Mouse (Mus musculus): Measurements from ENCODE around the gene Nkx2-3.

Nkx2-3 gene

DNA sequence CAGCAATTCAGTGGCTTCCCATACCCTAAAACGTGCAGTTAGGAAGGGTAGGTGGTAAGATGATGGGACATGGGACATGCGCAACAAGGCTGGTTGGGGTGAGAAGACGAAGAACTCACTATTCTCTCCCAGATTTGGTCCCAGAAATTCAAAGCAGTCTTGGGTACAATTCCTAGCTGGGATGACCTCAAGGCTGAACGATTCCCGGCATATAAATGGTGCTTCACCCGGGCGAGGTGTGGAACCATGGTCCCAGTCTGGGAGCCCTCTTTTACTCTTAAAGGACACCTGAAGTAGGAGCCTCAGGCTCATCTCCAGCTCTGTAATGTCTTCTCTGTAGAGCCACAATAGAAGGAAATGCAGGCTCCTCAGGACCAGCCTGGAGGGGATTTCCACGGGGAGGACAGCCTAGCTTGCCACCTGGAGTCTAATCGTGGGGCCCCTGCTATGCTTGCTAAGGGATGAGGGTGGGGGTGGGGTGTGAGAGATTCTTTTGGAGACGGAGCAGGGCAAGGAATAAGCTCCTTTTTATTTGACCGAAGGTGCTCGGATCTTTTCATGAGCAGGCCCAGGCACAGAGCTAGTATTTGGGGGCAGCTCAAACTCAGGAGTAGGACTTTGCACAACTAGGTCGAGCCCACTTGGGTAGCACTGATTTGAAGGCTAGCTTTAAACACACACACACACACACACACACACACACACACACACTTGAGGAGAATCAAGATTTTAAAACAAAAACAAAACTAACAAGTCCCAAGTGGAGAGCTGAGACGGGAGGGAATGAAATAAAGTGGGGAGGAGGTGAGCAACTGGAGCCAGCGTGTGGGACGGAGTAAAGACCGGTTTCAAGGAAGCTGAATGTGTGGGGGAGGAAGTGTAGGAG is 6.2 kb upstream of the Nkx2-3 start:
- no peak for DNase-seq

DNA sequence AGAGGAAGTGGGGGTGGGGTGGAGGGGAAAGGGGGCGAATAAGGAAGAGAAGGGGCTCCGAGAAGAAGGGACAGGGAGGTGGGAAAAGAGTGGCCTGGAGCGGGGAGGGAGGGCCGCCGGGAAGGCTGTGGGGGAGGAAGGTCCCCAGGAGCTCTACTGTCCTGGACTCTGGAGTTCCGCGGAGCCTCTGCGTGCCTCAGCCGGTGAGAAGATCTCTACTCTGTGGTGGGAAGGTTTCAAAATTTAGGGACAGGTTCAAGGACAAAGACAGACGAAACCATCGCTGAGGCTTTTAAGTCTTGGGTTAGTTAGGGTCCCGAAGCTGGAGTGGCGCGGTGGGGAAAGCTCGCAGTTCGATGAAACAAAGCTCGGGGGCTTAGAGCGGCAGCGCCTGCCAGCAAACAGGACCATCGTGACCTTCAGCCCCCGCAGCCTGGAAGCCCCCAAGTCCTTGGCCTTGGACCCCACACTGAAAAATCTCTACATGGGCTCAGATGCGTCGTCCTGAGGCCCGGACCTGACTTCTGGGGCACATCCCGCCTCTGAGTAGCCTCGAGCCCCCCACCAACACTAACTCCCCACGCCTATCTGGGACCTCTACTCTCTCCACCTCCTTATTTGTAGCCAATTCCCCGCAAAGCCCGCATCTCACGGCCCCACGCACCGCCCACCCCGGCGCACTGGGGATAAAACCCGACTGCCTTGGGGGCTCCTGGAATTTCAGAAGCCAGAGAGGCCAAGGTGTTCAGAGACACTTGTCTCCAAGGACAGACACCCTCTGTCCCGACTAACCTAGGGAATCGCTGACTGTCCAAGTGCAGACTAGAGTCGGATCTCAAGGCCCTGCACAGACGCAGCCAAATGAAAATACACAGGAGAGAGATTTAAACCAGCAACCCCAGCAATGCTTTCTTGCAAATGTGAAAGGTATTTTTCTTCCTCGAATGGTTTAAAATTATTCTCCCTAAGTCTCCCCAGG is 5.3 kb upstream of the Nkx2-3 start:
- no peak for DNase-seq

DNA sequence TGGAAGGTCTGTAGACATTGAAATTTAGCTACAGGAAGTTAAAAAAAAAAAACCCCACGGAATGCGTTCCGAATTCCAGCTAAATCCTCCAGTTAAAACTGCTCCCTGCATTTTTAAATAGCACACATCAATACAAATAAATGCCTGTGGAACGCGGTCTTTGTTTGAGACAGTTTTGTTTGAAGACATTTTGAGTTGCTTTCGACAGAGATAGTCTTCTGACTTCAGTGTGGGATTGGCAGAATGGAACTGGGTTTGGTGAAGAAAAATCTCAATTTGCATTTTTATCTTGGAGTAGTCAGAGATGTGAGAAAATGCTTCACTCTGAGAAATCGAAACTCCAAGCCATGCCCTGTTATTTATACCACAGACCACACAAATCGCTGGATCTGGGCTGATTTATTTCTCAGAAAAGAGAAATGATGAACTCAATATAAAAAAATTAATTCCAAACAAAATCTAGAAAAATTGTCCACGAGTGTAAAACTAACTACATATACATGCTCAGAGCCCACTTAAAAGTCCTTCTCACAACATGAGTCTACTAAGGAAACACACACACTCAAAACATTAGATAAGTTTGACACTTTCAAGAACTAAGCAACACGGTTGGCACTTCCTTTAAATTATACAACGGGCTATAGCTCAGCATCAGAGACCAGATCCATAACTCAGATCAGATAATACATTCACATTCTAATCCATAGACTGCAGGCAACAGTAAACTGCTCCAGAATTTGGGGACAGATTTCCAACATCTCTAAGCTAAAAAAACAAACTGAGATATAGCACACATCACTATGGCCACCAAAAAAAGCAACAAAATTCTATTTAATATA is 4.1 kb upstream of the Nkx2-3 start:
- DNase-seq = no peak

DNA sequence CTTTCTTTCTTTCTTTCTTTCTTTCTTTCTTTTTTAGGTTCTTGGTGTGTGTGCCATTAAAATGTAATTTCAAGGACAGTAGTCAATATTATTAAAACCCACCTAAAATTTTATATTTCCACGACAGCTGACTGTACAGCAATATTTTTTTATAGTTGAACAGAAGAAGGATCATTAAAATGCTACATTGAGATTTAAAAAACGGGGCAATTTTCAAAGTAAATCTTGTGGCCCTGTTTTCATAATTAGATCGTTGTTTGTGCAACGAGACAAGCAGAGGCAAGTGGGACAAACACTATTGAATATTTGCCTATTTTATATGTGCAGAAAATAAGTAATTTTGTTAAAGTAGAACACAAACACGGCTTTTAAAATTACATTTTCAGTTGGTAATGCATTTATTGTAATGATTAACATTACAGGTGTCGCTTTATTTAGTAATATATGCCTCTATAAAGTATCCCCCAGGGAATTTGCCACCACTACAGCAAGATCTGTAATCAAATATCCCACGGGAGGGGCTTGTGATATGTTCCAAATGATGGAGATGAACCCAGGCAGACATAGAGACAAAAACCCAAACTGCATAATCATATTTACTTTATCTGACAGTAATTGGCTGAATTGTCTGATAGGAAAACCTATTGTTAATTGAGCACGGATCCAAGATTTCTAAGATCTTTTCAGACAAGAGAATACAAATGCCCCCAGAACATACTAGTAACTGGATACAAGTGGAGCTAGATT is 3.2 kb upstream of the Nkx2-3 start:
- DNase-seq = no peak

DNA sequence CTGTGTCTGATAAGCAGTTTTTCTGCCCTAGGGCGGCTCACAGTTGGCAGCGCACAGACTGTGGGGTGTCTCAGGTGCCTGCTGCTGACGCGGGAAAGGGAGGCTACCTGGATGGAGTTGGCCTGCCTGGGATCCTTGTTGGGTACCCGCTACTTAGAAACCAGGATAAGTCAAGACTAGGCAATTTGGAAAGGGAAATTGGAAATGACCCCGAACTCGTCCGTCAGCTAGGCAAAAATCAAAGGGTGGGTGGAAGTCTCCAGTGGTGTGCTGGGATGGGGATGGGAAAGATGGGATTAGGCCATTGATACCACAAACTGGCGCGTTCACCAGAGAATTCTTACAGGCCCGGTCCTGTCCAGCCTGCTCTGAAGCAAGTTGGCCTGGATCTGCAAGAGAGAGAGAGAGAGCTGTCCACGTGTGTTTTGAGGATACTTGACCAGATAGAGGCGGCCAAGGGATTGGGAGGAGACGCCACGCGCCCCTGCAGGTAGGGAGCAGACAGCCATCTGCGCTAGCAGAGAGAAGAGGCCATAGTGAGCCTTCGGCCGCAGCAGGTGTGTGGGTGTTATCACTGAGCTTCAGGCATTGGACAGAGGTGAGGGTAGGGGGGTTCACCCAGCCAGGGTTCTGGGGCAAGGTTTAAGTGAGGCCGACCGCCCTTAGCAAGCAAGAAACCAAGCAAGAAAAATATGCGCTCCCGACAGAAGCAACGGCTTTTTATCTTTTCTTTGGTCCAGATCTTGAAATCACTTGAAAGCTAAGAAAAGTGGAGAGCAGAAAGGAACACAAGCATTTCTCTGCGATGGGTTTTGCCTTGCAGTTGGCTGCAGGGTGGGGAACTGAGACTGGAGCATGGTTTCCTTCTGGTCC is 2.4 kb upstream of the Nkx2-3 start:
- DNase-seq = no peak

DNA sequence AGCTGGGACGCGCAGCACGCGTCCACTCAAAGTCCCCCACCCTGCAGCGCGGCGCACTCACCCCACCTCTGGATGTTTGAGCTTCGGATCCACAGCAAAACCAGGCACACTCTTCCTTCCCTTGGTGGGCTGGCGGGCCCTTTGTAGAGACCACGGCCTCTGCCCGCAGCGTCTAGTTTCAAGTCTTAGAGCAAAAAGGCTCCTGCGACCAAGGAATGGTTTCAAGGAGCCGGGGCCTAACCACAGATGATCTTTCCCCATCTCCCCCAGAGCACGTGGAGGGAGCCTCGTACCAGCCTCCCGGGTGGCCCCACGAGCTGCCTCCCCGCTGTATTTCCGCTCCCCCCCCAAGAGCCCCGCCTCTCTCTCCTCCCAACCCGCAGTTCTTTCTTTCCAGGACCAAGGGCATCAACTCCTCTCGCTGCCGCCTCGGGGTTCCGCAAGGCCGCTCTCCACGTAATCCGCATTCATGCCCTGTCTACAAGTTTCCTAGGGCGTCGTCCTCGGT is 1.7 kb upstream of the Nkx2-3 start:
- no peak for DNase-seq

DNA sequence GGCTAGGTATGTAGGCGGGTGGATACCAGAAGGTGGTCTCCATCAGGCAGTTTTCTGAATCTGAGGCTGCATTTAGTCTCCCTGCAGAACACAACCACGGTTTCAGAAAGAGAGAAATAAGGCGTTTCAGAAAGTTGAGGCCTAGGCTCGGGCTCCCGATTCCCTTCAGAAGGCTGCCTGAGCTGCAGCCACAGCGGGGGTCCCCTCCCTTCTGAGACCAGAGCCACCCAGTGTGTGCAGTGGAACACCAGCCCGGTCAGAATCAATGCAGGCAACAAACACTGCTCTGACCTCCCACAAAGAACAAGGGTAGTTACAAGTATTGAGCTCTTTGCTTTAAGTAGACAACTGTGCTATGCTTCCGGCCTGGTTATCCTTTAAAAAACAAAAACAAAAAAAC is 1.0 kb upstream of the Nkx2-3 start:
- no peak for DNase-seq

DNA sequence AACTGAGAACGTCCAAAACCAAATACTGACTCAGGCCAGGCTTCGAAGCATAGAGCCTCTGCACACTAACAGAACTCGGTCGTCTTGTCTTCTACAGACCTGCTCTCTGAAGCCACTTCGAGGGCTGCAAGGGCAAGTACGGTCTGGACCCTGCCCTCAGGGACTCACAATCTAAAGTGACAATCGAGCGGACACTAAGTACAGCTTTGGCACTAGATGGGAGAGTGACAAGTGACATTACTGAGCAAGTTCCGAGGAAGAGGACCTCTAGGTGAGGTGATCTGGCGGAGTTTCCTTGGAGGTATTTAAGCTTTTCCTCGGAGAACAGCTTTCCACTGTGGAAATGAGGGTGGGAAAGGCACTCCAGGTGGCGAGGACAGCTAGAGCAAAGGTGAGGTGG is 564 bp upstream of the Nkx2-3 start:
- no peak for DNase-seq

DNA sequence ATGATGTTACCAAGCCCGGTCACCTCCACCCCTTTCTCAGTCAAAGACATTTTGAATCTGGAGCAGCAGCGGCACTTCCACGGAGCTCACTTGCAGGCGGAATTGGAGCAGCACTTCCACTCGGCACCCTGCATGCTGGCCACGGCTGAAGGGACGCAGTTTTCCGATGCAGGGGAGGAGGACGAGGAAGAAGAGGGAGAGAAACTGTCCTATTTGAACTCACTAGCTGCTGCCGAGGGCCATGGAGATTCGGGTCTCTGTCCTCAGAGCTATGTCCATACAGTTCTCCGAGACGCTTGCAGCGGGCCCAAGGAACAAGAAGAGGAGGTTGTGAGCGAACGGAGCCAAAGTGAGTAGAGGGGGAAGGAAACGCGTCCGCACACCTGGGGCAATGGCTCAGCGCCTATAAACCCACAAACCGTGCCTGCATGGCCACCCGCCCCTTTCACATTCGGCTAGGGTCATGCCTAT is 411 bp downstream of the Nkx2-3 start:
- DNase-seq = no peak

DNA sequence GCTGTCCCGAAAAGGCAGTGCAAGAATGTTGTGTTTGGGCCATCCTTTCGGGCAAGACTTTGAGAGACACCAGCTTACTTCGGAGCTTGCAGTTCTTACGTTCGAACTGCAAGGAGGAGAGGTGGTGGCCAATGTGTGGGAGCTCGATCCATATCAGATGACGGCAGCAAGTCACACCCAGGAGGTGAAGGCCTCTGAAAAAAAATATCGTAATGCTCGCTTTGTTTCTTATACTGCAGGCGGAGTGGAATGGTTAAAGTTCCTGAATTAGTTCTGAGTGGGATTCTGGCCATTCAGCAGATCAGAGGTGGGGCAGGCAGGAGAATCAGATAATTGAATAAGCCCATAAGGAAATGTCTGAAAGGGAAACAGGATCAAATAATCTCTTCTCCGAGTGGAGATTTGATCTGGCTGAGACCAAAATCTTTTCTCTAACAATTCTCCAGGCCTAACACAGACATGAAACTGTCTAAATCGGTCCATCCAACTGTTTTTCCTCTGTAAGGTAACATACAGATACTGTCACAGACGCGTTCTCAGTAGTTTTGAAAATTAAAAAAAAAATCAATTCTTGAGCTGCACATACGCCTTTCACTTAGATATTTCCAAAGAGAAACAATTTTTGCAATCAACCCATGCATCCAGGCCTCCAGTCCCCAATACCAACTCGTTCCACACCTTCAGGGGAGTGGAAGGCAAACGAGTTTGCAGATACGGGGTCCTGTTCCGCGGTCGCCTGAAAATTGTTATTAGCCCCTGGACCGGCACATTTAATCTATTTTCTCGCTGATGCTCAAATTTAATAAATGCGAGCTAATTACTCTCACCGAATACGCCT is 1.4 kb downstream of the Nkx2-3 start:
- DNase-seq = no peak

DNA sequence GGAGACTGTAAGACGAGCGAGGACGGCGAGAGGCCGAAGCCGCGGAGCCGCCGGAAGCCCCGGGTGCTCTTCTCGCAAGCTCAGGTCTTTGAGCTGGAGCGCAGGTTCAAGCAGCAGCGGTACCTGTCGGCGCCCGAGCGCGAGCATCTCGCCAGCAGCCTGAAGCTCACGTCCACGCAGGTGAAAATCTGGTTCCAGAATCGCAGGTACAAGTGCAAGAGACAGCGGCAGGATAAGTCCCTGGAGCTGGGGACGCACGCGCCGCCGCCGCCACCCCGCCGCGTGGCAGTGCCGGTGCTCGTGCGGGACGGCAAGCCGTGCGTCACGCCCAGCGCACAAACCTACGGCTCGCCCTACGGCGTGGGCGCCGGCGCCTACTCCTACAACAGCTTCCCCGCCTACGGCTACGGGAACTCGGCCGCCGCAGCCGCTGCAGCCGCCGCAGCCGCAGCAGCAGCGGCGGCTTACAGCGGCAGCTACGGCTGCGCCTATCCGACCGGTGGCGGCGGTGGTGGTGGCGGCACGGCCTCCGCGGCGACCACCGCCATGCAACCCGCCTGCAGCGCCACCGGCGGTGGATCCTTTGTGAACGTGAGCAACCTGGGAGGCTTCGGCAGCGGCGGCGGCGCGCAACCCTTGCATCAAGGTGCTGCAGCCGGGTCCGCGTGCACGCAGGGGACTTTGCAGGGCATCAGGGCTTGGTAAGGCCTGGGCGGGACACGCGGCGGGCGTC is 2.4 kb downstream of the Nkx2-3 start:
- no peak for DNase-seq

DNA sequence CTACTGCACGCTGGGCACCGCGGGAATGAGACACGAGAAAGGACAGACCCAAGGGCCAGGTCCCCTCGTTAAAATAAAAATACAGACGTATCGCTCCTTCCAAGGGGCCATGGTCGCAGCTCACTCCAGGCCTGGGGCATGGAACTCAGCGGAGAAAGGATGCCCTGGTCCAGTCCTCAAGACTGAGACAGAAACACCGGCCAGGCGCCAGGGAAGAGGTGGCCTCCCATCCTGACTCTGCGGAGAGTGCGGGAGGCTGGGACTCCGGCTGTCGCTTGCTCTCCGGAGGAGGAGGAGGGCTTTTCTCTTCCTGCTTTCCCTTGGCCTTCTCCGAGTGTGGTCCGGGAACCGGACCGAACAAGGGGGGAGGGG is 2.9 kb downstream of the Nkx2-3 start:
- no peak for DNase-seq

DNA sequence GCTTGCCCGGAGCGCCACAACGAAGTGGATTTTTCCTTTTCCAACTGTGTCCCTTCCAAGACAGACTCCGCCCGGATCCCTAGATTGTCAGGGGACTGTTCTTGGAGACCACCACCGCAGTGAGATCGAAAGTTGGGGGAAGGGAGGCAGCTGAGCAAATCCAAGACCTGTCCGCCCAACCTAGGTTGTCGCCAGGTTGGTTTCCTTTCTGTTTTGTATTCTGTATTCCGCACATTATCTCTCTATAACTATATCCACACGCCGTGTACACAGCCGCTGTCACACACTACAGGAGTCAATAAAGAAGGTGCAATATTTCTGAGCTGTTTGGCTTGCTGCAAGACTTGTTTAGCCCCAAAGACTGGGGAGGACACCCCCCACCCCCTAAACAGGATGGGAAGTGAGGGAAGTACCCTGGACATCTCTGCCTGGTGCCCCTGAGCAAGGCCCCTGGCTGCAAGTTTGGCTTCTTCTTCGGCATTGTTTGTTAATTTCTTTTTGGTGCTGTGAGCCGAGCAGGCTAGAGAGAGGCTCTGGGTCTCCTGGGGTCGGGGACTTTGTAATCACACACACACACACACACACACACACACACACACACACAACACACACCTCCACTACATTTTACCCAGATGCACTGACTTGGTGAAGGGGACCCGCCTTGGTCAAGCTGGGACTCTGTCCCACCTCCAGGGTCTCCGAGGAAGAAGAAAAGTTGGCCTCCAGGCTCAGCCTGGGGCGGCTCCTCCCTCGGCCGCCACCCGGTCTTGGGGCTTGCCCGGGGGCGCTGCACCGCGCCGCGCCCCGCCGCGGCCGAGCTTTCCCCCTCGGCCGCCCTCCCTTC is 3.7 kb downstream of the Nkx2-3 start:
- DNase-seq = no peak

DNA sequence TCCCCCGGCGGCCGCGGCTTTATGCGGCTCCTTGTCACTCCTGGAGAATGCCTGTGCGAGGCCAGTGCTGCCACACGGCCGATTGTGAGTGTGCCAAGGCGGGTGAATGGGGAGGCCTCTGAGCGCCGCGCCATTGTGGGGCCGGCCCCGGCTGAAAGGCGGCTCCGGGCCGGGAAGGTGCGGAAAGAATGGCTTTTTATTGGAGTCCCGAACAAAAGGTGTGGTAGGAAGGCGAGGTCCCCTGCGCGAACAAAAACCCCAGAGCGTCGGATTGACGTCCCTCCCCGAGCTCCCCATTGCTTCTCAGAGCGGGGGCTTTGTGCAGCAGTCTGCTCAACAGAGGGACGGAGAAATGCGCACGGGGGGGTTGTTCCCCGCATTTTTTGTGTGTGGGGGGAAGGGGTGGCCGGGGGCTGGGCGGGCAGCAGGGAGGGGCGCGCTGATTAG is 4.3 kb downstream of the Nkx2-3 start:
- DNase-seq = no peak

DNA sequence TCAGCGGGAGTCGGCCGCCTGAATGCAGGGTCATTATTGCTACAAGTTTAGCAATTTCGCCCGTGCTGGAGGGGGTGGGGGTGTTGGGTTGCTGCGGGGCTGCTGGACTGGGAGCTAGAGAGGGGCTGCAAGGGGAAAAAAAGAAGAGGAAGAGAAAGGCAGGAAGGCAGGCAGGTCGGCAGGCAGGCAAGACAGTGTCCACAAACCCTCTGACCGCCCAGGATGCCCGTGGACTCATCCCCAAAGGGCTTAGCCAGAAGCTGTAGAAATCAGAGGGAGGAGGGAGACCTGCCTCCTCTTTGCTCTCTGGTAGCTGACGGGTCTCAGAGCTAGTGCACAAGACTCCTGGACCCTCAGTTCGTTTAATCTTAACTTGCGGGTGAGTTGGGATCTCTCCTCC is 4.8 kb downstream of the Nkx2-3 start:
- DNase-seq = no peak

DNA sequence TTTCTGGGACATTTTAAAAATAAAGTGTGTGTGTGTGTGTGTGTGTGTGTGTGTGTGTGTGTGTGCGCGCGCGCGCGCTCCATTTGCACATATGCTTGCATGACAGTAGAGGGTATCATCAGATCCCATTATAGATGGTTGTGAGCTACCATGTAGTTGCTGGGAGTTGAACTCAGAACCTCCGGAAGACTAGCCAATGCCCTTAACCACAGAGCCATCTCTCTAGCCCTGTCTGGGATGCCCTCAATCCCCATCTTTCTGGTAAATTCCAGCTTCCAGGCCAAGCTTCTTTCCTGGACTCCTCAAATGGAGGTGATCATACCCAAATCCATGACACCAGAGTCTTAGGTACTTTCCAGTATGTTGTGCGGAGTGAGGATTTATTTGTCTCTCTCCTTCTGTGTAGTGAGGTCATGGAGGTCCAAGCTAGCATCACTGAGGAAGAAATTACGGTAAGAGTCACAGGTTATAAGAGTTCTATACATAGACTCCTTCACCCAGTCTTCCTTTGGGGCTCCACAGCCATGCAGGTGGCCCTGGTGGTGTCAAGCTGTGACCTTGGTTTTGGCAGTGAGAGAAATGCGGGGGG is 5.7 kb downstream of the Nkx2-3 start:
- DNase-seq = no peak

DNA sequence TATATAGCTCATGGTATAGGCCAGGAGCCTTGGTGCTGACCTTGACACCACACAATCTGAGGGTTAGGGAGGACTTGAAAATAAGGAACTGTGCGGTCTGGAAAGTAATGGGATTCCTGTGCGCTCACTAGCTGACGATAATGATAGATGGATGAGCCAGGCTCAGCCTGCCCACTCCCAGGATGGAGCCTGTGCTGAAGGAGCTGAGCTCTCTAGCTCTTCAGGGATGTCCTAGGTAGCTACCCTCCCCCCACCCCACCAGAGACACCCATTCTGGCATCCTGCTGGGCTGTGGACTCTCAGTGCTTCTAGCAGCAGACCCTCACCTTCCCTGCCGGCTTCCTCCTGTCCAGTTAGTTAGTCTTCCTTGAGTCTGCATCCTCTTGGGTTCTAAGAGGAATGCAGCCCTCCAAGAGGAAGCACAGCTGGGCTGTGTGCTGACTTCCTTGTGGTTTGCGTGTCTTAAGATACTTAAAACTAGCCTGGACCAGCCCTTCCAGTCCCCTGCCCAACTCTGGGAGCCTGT is 6.4 kb downstream of the Nkx2-3 start:
- DNase-seq = no peak
